Mouse (Mus musculus): Measurements from ENCODE around the gene 1110059G10Rik. TPM values are rescaled to one million over a fixed set of nuclear protein-coding genes. Genes with fewer than 3 reads are reported as not detected.

Gene 1110059G10Rik
- 28.0 and 30.0 TPM in 2 replicates for polyA plus RNA-seq (2014; fragmentation: Nextera tagmentation; extraction: Ambion mirVana)

DNA sequence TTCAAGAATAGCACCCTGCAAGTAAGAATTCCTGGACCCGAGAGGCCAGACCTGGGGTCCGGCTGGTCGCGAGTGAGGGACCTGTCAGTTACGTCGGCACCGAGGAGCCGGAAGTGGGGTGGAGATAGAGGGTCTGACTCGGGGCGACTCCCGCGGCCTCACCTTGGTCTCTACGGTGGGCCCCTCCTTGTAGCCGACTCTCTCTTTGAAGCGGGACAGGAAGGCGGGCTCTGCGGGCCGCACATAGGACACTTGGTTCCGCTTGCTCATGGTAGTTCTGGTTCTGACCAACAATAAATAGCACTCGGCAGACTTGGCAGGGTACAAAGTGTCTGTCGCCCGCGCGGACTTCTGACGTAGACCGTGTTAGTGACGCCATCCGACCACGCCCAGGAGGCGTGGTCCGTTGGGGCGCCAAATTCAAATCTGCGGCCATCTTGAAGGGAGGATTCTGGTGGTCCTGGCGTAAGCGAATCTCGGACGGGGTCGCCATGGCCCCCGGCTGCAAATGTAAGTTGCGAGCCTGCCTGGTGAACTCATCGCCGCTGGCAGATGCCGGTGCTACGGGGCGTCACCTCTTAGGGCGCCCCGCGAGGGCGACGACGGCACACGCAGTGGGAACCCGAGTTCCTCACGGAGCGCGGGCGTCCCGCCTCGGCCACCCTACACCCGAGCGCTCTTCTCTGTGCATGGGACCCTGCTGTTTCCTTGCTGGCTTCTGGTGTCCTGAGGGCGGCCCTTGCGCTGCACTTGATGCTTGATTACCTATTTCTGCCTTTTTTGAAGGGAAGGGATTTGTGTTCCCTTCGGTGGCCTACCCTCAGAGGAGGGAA is at the start of gene 1110059G10Rik, which contains the start of gene Kif15:
1110059G10Rik (minus strand) TSS at position 358 of the 833 bp plus-strand sequence.
Kif15 (plus strand) TSS at position 404 of the 833 bp plus-strand sequence.
- ATAC-seq (ENCODE audit: insufficient number of reproducible peaks, insufficient read depth, low FRiP score, low read depth) = peak; percentile 94
- Histone ChIP-seq H3K9ac (ENCODE audit: low read length) (peak within 1 kb of the TSS; percentile 79), H3K27ac (replicated peaks in 1 of 2; ENCODE audit: control insufficient read depth in 1 of 2, insufficient read depth in 1 of 2, low read depth in 2 of 2, low read length in 2 of 2) (peak within 1 kb of the TSS; percentile 60 to 69), H3K27me3 (ENCODE audit: control insufficient read depth, insufficient read depth, low read length) (no peaks in the 10 kb centered on the region), H3K36me3 (ENCODE audit: control insufficient read depth, insufficient read depth, low read length) (peaks cover 19% of the 10 kb centered on the region), H3K4me3 (ENCODE audit: control insufficient read depth in 1 of 2, insufficient read depth in 1 of 2, low read depth in 1 of 2, low read length in 2 of 2) (peak within 1 kb of the TSS; percentile 60 to 76), H3K9me3 (ENCODE audit: control insufficient read depth, low read length) (no peaks in the 10 kb centered on the region), H3K4me1 (ENCODE audit: control insufficient read depth in 2 of 2, insufficient read depth in 2 of 2, low read length in 2 of 2) (peaks cover 0 to 5% of the 10 kb centered on the region in 2 experiments; a peak in 2 of 4 replicates), H3K4me2 (ENCODE audit: low read length) (peak within 1 kb of the TSS; percentile 75)
- under 1% methylated on average over 64 of the region's 64 CpGs for WGBS

DNA sequence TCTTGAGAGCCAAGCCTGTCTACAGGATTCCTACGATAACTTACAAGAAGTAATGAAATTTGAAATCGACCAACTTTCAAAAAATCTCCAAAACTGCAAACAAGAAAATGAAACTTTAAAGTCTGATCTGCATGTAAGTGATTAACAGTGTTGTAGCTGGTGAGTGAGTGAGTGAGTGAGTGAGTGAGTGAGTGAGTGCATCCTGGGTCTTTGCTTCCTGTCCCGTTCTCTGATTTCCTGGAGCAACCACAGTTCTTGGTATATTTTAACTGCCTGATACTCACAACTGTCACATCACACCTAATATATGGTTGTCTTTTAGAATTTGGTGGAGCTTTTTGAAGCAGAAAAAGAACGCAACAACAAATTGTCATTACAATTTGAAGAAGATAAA is 48.4 kb upstream of the 1110059G10Rik start:
- Histone ChIP-seq H3K4me2 (ENCODE audit: low read length) (no peak overlapping the region), H3K27ac (replicated peaks in 1 of 2; ENCODE audit: control insufficient read depth in 1 of 2, insufficient read depth in 1 of 2, low read depth in 2 of 2, low read length in 2 of 2) (no peak overlapping the region), H3K4me1 (ENCODE audit: control insufficient read depth in 2 of 2, insufficient read depth in 2 of 2, low read length in 2 of 2) (no peaks in the 10 kb centered on the region), H3K9me3 (ENCODE audit: control insufficient read depth, low read length) (no peaks in the 10 kb centered on the region), H3K9ac (ENCODE audit: low read length) (no peak overlapping the region), H3K27me3 (ENCODE audit: control insufficient read depth, insufficient read depth, low read length) (no peaks in the 10 kb centered on the region), H3K4me3 (ENCODE audit: control insufficient read depth in 1 of 2, insufficient read depth in 1 of 2, low read depth in 1 of 2, low read length in 2 of 2) (no peak overlapping the region), H3K36me3 (ENCODE audit: control insufficient read depth, insufficient read depth, low read length) (peaks cover 93% of the 10 kb centered on the region)
- no peak for ATAC-seq (ENCODE audit: insufficient number of reproducible peaks, insufficient read depth, low FRiP score, low read depth)
- WGBS = 97% methylated on average over 4 of the region's 4 CpGs

DNA sequence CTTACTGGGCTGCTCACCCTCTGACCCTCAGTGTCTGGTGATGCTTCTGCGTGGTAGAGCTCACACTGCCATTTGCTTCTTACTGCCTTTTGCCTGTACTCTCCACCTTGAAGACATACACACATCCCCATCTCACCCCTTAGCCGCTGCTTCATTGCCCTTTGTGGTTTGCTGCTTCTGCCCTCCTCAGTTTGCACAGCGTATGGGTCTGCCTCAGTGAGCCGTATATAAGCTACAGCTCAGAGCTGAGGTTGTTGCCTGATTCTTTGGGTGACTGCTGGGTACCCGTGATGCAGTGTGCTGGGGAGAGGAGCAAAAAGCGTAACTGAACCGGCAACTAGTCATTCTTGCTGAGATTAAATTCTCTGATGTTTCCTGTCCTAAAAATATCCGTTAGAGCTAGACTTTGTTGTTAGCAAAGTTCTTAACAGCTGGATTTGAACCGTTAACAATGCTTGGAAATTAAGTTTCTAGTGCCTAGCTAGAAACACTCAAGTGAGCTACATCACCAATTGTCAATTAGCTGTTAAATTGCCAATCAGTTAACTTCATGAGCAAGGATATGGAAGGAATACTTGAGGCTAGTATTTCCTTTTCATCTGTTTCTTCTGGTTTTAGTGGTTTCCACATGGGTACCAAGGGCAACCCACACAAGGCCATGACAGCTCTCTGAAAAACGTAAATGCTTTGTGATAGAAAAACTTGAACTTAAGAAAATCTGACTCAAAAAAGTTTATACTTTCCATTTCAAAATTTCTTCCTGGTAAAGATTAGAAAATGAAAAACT is 47.8 kb upstream of the 1110059G10Rik start:
- Histone ChIP-seq H3K9ac (ENCODE audit: low read length) (no peak overlapping the region), H3K36me3 (ENCODE audit: control insufficient read depth, insufficient read depth, low read length) (peaks cover 92% of the 10 kb centered on the region), H3K27ac (replicated peaks in 1 of 2; ENCODE audit: control insufficient read depth in 1 of 2, insufficient read depth in 1 of 2, low read depth in 2 of 2, low read length in 2 of 2) (no peak overlapping the region), H3K4me2 (ENCODE audit: low read length) (no peak overlapping the region), H3K4me3 (ENCODE audit: control insufficient read depth in 1 of 2, insufficient read depth in 1 of 2, low read depth in 1 of 2, low read length in 2 of 2) (no peak overlapping the region), H3K27me3 (ENCODE audit: control insufficient read depth, insufficient read depth, low read length) (no peaks in the 10 kb centered on the region), H3K4me1 (ENCODE audit: control insufficient read depth in 2 of 2, insufficient read depth in 2 of 2, low read length in 2 of 2) (no peaks in the 10 kb centered on the region), H3K9me3 (ENCODE audit: control insufficient read depth, low read length) (no peaks in the 10 kb centered on the region)
- ATAC-seq (ENCODE audit: insufficient number of reproducible peaks, insufficient read depth, low FRiP score, low read depth) = no peak
- WGBS = 87% methylated on average over 10 of the region's 10 CpGs

DNA sequence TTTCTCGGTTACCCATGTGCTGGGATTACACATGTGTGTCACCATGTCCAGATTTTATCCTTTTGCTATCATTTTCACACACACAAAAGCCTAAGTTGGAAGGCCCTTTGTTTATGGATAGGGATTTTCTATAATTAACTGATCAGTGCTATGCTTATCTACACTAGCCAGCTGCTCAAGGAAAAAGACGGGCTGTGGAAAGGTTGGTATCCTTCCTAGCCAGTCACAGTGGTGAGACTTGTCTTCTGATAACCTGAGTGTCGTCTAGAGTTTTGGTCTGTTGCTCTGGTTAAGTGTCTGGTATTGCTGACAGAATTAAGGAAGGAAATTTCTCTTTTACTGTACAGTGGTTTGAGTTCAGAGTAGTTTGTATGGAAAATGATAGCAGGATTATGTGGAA is 21.9 kb downstream of the 1110059G10Rik start:
- no peaks in the 10 kb centered on the region for H3K27me3 ChIP-seq (ENCODE audit: control insufficient read depth, insufficient read depth, low read length)
- no peak overlapping the region for H3K9ac ChIP-seq (ENCODE audit: low read length)
- no peak overlapping the region for H3K4me2 ChIP-seq (ENCODE audit: low read length)
- ATAC-seq (ENCODE audit: insufficient number of reproducible peaks, insufficient read depth, low FRiP score, low read depth) = no peak
- no peak overlapping the region for H3K27ac ChIP-seq (replicated peaks in 1 of 2; ENCODE audit: control insufficient read depth in 1 of 2, insufficient read depth in 1 of 2, low read depth in 2 of 2, low read length in 2 of 2)
- peaks cover 72% of the 10 kb centered on the region for H3K36me3 ChIP-seq (ENCODE audit: control insufficient read depth, insufficient read depth, low read length)
- peaks cover 0 to under 1% of the 10 kb centered on the region in 2 experiments; a peak in 2 of 4 replicates for H3K4me1 ChIP-seq (ENCODE audit: control insufficient read depth in 2 of 2, insufficient read depth in 2 of 2, low read length in 2 of 2)
- no peak overlapping the region for H3K4me3 ChIP-seq (ENCODE audit: control insufficient read depth in 1 of 2, insufficient read depth in 1 of 2, low read depth in 1 of 2, low read length in 2 of 2)
- H3K9me3 ChIP-seq (ENCODE audit: control insufficient read depth, low read length) = peaks cover 10% of the 10 kb centered on the region; the same call in 1 of the 2 replicates
- 72% methylated on average over 3 of the region's 3 CpGs for WGBS

DNA sequence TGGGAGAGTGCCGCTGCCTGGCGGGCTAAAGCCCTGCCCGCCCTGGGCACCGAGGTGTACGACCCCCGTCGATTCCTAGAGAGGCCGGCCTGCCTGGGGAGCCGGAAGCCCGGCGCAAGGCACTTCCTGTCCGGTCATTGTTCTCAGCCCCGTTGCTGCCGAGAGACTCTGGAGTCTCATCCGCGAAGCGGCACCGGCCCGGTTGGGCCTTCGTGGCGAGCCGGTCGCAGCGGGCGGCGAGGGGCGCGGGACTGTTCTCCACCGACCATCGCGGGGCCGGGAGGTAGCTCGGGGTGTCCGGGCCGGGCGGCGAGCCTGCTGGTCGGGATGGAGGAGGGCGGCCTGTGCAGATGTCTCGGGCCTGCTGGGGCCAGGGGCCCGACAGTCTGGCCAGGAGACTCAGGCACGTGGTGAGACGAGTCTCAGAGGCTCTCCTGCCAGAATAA is 27.8 kb downstream of the 1110059G10Rik start, which contains the start of gene Zfp105:
Zfp105 (plus strand) TSS at position 137 of the 446 bp plus-strand sequence.
- H3K27me3 ChIP-seq (ENCODE audit: control insufficient read depth, insufficient read depth, low read length) = peaks cover 8% of the 10 kb centered on the region; the same call in 1 of the 2 replicates
- H3K9me3 ChIP-seq (ENCODE audit: control insufficient read depth, low read length) = no peaks in the 10 kb centered on the region
- ATAC-seq (ENCODE audit: insufficient number of reproducible peaks, insufficient read depth, low FRiP score, low read depth) = peak; percentile 86
- H3K9ac ChIP-seq (ENCODE audit: low read length) = peak within 1 kb of the TSS; percentile 88
- WGBS = under 1% methylated on average over 43 of the region's 43 CpGs
- peaks cover 33% of the 10 kb centered on the region for H3K36me3 ChIP-seq (ENCODE audit: control insufficient read depth, insufficient read depth, low read length)
- H3K27ac ChIP-seq (replicated peaks in 1 of 2; ENCODE audit: control insufficient read depth in 1 of 2, insufficient read depth in 1 of 2, low read depth in 2 of 2, low read length in 2 of 2) = peak within 1 kb of the TSS; percentile 48 to 80
- peak within 1 kb of the TSS; percentile 73 for H3K4me2 ChIP-seq (ENCODE audit: low read length)
- H3K4me3 ChIP-seq (ENCODE audit: control insufficient read depth in 1 of 2, insufficient read depth in 1 of 2, low read depth in 1 of 2, low read length in 2 of 2) = peak within 1 kb of the TSS; percentile 66 to 99
- peaks cover 0 to 5% of the 10 kb centered on the region in 2 experiments; a peak in 2 of 4 replicates for H3K4me1 ChIP-seq (ENCODE audit: control insufficient read depth in 2 of 2, insufficient read depth in 2 of 2, low read length in 2 of 2)

DNA sequence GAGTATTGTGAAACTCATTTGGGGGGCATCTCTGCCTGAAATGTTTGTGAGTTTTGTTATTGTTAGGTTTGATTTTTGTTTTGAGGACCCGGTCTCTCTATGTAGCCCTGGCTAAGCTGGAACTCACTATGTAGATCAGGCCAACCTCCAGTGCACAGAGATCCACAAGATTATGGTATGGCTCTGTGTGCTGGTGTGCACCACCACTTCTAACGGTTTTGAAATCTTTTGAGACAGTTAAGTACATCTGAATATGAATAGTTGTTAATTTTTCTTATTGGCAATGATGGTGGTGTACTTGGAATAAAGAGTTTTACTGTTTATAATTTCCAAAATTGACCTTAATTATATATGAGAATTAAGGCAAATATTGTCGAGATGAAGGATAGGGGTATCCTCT is 28.4 kb downstream of the 1110059G10Rik start:
- ATAC-seq (ENCODE audit: insufficient number of reproducible peaks, insufficient read depth, low FRiP score, low read depth) = no peak
- Histone ChIP-seq H3K4me2 (ENCODE audit: low read length) (peak overlapping the region; percentile 73), H3K9ac (ENCODE audit: low read length) (peak overlapping the region; percentile 88; the same call in 1 of the 2 replicates), H3K9me3 (ENCODE audit: control insufficient read depth, low read length) (no peaks in the 10 kb centered on the region), H3K27ac (replicated peaks in 1 of 2; ENCODE audit: control insufficient read depth in 1 of 2, insufficient read depth in 1 of 2, low read depth in 2 of 2, low read length in 2 of 2) (no peak overlapping the region), H3K4me1 (ENCODE audit: control insufficient read depth in 2 of 2, insufficient read depth in 2 of 2, low read length in 2 of 2) (peaks cover 0 to 5% of the 10 kb centered on the region in 2 experiments; a peak in 2 of 4 replicates), H3K36me3 (ENCODE audit: control insufficient read depth, insufficient read depth, low read length) (peaks cover 28% of the 10 kb centered on the region), H3K4me3 (ENCODE audit: control insufficient read depth in 1 of 2, insufficient read depth in 1 of 2, low read depth in 1 of 2, low read length in 2 of 2) (peak overlapping the region; percentile 66 to 99), H3K27me3 (ENCODE audit: control insufficient read depth, insufficient read depth, low read length) (peaks cover 8% of the 10 kb centered on the region; the same call in 1 of the 2 replicates)
- 19% methylated on average over 3 of the region's 3 CpGs for WGBS

Data from heart, embryonic 14.5 days (tissue).